Mouse (Mus musculus): ENCODE results near the gene Gpr162. TPM values are rescaled to one million over a fixed set of nuclear protein-coding genes. Genes with fewer than 3 reads are reported as not detected.
A peak's percentile ranks its signal among the peaks of the same experiment; 100 is the strongest.
"Not testable (repeated sequence)": the region's sequence is repeated elsewhere in the genome, so short reads cannot be mapped to it uniquely, and the experiment has no call there.

Gene Gpr162
- polyA plus RNA-seq, 1 experiment from 2014 or later: 11.8 TPM

GRCm38 (mm10) chr6:124814448-124814847 is 49.3 kb downstream of the Gpr162 start:
- Histone ChIP-seq H3K4me2 (replicated peaks) (peak overlapping the region; percentile 88), H3K9ac (replicated peaks) (no peak overlapping the region), H3K9me3 (no peaks in the 10 kb centered on the region), H3K4me3 (peak overlapping the region; percentile 75), H3K27ac (replicated peaks) (peak overlapping the region; percentile 86), H3K36me3 (peaks cover 58% of the 10 kb centered on the region), H3K27me3 (no peaks in the 10 kb centered on the region), H3K4me1 (peaks cover 38% of the 10 kb centered on the region)
- ATAC-seq (ENCODE audit: low FRiP score, low read depth): peak; percentile 47
- 43% methylated on average over 8 of the region's 8 CpGs for WGBS

GRCm38 (mm10) chr6:124813933-124814332 is 49.9 kb downstream of the Gpr162 start, which contains the start of gene Tpi1:
Tpi1 (minus strand) TSS chr6:124814296.
- WGBS: 0% methylated on average over 22 of the region's 22 CpGs
- peak within 1 kb of the TSS; percentile 75 for H3K4me3 ChIP-seq
- peaks cover 53% of the 10 kb centered on the region for H3K36me3 ChIP-seq
- H3K27ac ChIP-seq (replicated peaks): peak within 1 kb of the TSS; percentile 86
- peaks cover 43% of the 10 kb centered on the region for H3K4me1 ChIP-seq
- no peaks in the 10 kb centered on the region for H3K9me3 ChIP-seq
- peak within 1 kb of the TSS; percentile 86 for H3K9ac ChIP-seq (replicated peaks)
- no peaks in the 10 kb centered on the region for H3K27me3 ChIP-seq
- peak within 1 kb of the TSS; percentile 88 for H3K4me2 ChIP-seq (replicated peaks)
- peak; percentile 77 for ATAC-seq (ENCODE audit: low FRiP score, low read depth)

GRCm38 (mm10) chr6:124813496-124813895 is 50.3 kb downstream of the Gpr162 start:
- H3K9ac ChIP-seq (replicated peaks): peak overlapping the region; percentile 86
- H3K36me3 ChIP-seq: peaks cover 48% of the 10 kb centered on the region
- peak; percentile 69 for ATAC-seq (ENCODE audit: low FRiP score, low read depth)
- H3K4me3 ChIP-seq: peak overlapping the region; percentile 75
- WGBS: under 1% methylated on average over 18 of the region's 18 CpGs
- H3K4me1 ChIP-seq: peaks cover 48% of the 10 kb centered on the region
- H3K4me2 ChIP-seq (replicated peaks): peak overlapping the region; percentile 88
- no peaks in the 10 kb centered on the region for H3K27me3 ChIP-seq
- peak overlapping the region; percentile 86 for H3K27ac ChIP-seq (replicated peaks)
- H3K9me3 ChIP-seq: no peaks in the 10 kb centered on the region

GRCm38 (mm10) chr6:124812848-124813247 is 50.9 kb downstream of the Gpr162 start:
- peaks cover 42% of the 10 kb centered on the region for H3K36me3 ChIP-seq

GRCm38 (mm10) chr6:124811701-124812560 is 51.9 kb downstream of the Gpr162 start:
- Histone ChIP-seq H3K4me3 (peak overlapping the region; percentile 75; the same call in 1 of the 2 replicates), H3K27me3 (no peaks in the 10 kb centered on the region), H3K9me3 (no peaks in the 10 kb centered on the region), H3K27ac (replicated peaks) (0 out of 2 replicates have a peak overlapping the region, but pooled peaks have one; percentile 86), H3K36me3 (peaks cover 33% of the 10 kb centered on the region), H3K4me2 (replicated peaks) (peak overlapping the region; percentile 88), H3K9ac (replicated peaks) (peak overlapping the region; percentile 86; the same call in 1 of the 2 replicates), H3K4me1 (peaks cover 53% of the 10 kb centered on the region)
- 86% methylated on average over 24 of the region's 24 CpGs for WGBS
- ATAC-seq (ENCODE audit: low FRiP score, low read depth): no peak

More at GRCm38 (mm10) chr6:124812848-124813247, 50.9 kb downstream of the Gpr162 start:
- H3K9ac ChIP-seq (replicated peaks): peak overlapping the region; percentile 86
- no peak for ATAC-seq (ENCODE audit: low FRiP score, low read depth)
- peak overlapping the region; percentile 75 for H3K4me3 ChIP-seq
- H3K27ac ChIP-seq (replicated peaks): peak overlapping the region; percentile 86
- WGBS: 15% methylated on average over 9 of the region's 9 CpGs
- peak overlapping the region; percentile 88 for H3K4me2 ChIP-seq (replicated peaks)
- H3K27me3 ChIP-seq: no peaks in the 10 kb centered on the region
- H3K4me1 ChIP-seq: peaks cover 53% of the 10 kb centered on the region
- no peaks in the 10 kb centered on the region for H3K9me3 ChIP-seq

GRCm38 (mm10) chr6:124811403-124811665 is 52.4 kb downstream of the Gpr162 start:
- Histone ChIP-seq H3K36me3 (peaks cover 27% of the 10 kb centered on the region), H3K9ac (replicated peaks) (no peak overlapping the region), H3K27me3 (no peaks in the 10 kb centered on the region), H3K4me1 (peaks cover 53% of the 10 kb centered on the region), H3K27ac (replicated peaks) (no peak overlapping the region), H3K4me2 (replicated peaks) (no peak overlapping the region), H3K4me3 (no peak overlapping the region), H3K9me3 (no peaks in the 10 kb centered on the region)
- no peak for ATAC-seq (ENCODE audit: low FRiP score, low read depth)
- 91% methylated on average over 4 of the region's 4 CpGs for WGBS

- H3K27me3 ChIP-seq; H3K9ac ChIP-seq (replicated peaks); H3K27ac ChIP-seq (replicated peaks); H3K4me2 ChIP-seq (replicated peaks); ATAC-seq (ENCODE audit: low FRiP score, low read depth); H3K4me3 ChIP-seq; H3K9me3 ChIP-seq: not testable (repeated sequence)
- WGBS: 85% methylated on average over 11 of the region's 11 CpGs
- peaks cover 58% of the 10 kb centered on the region for H3K4me1 ChIP-seq
- H3K36me3 ChIP-seq: peaks cover 22% of the 10 kb centered on the region
Observed at GRCm38 (mm10) chr6:124810566-124811402, 53.0 kb downstream of the Gpr162 start.

- no peaks in the 10 kb centered on the region for H3K27me3 ChIP-seq
- peaks cover 22% of the 10 kb centered on the region for H3K36me3 ChIP-seq
- peaks cover 59% of the 10 kb centered on the region for H3K4me1 ChIP-seq
- peak overlapping the region; percentile 78 for H3K27ac ChIP-seq (replicated peaks)
- H3K9ac ChIP-seq (replicated peaks): peak overlapping the region; percentile 58
- 45% methylated on average over 14 of the region's 14 CpGs for WGBS
- H3K4me3 ChIP-seq: peak overlapping the region; percentile 52
- peak overlapping the region; percentile 92 for H3K4me2 ChIP-seq (replicated peaks)
- H3K9me3 ChIP-seq: no peaks in the 10 kb centered on the region
- no peak for ATAC-seq (ENCODE audit: low FRiP score, low read depth)
Observed at GRCm38 (mm10) chr6:124809775-124810538, 53.8 kb downstream of the Gpr162 start.

- Histone ChIP-seq H3K36me3 (peaks cover 22% of the 10 kb centered on the region), H3K9me3 (no peaks in the 10 kb centered on the region), H3K9ac (replicated peaks) (peak overlapping the region; percentile 58), H3K4me3 (peak overlapping the region; percentile 52), H3K4me1 (peaks cover 52% of the 10 kb centered on the region), H3K4me2 (replicated peaks) (peak overlapping the region; percentile 92), H3K27ac (replicated peaks) (peak overlapping the region; percentile 78), H3K27me3 (no peaks in the 10 kb centered on the region)
- under 1% methylated on average over 35 of the region's 35 CpGs for WGBS
- peak; percentile 20 for ATAC-seq (ENCODE audit: low FRiP score, low read depth)
Observed at GRCm38 (mm10) chr6:124809052-124809774, 54.6 kb downstream of the Gpr162 start.

All from midbrain, embryonic 12.5 days (tissue).